Mouse (Mus musculus) testis, adult 2 months (tissue): ENCODE results near the gene Kcnq4. TPM values are rescaled to one million over a fixed set of nuclear protein-coding genes. Genes with fewer than 3 reads are reported as not detected.

Experiments used
- H3K27ac ChIP-seq: fragments of 200-500 bp; 2 replicates; pipeline ENCODE4 v1.5.1; 2012; ENCODE audit warnings: low read depth, low read length; ENCODE audit not compliant: control insufficient read depth, insufficient read depth
- H3K27me3 ChIP-seq: fragments of 200-500 bp; 2 replicates; pipeline ENCODE4 v1.6.1; 2012; ENCODE audit warnings: mild to moderate bottlenecking, low read length, moderate library complexity; ENCODE audit not compliant: control insufficient read depth, insufficient read depth
- H3K36me3 ChIP-seq: fragments of 200-500 bp; 2 replicates; pipeline ENCODE4 v1.6.1; 2012; ENCODE audit warnings: mild to moderate bottlenecking, low read length; ENCODE audit not compliant: control insufficient read depth, insufficient read depth
- H3K4me1 ChIP-seq: fragments of 200-500 bp; 2 replicates; pipeline ENCODE4 v1.6.1; 2012; ENCODE audit warnings: low read length; ENCODE audit not compliant: control insufficient read depth, insufficient read depth
- H3K4me3 ChIP-seq: fragments of 200-500 bp; 2 replicates; pipeline ENCODE4 v1.5.1; 2012; ENCODE audit warnings: low read depth, mild to moderate bottlenecking, low read length, moderate library complexity, mixed read lengths; ENCODE audit not compliant: control insufficient read depth
- CTCF ChIP-seq: fragments of 200-500 bp; IDR thresholded peaks from 2 replicates; pipeline ENCODE4 v1.5.1; 2012; ENCODE audit warnings: low read depth, mild to moderate bottlenecking, inconsistent platforms, low read length, moderate library complexity; ENCODE audit not compliant: control insufficient read depth, insufficient read depth, insufficient replicate concordance
- POLR2A ChIP-seq: fragments of 200-500 bp; IDR thresholded peaks from 2 replicates; pipeline ENCODE4 v1.6.1; 2012; ENCODE audit warnings: low read depth, mild to moderate bottlenecking, inconsistent platforms, low read length, moderate library complexity; ENCODE audit not compliant: control insufficient read depth
- polyA plus RNA-seq: library from polyadenylated mRNA; depleted of rRNA; stranded (reverse); fragments of >200 nt; gene quantifications from 2 replicates; pipeline ENCODE4 v1.2.3, GENCODE M21; 2012

Gene Kcnq4
- polyA plus RNA-seq, 1 experiment = 1.6 TPM

- no peaks in the 10 kb centered on the region for H3K36me3 ChIP-seq
- no peak overlapping the region for H3K27ac ChIP-seq
- TF ChIP-seq CTCF = no peak
- TF ChIP-seq POLR2A = no peak
- no peak overlapping the region for H3K4me3 ChIP-seq
- peaks cover 11% of the 10 kb centered on the region for H3K4me1 ChIP-seq
- H3K27me3 ChIP-seq = no peaks in the 10 kb centered on the region; the same call in 1 of the 2 replicates
Observed at GRCm38 (mm10) chr4:120749601-120750000, 1.2 kb upstream of the Kcnq4 start.

DNA sequence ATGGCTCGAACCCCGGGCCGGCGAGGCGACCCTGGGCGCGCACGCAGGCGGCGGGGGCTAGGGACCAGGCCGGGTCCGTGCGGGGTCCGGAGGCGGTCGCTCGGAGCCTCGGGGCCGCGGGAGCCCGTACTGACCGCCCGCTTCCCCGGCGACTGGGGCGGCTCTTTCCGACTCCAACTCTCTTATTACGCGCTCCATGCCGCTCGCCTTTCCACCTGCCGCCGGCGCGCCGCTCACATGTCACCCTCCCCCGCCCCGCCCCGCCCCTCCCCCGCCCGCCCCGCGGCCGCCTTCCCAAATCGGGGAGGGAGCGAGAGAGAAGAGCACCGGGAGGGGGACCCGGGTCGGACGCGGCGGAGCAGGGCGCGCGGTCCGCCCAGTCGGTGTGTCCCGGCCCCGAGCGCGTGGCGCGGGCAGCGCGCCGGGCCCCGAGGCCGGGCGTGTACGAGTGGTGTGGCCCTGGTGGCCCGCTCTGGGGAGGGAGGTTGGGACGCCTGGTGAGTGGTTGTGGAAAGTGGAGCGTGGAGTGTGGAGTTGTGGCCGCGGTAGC, 1.1 kb downstream of the Kcnq4 start:
- Histone ChIP-seq H3K4me1 (peaks cover 11% of the 10 kb centered on the region), H3K4me3 (peak overlapping the region; percentile 56), H3K36me3 (no peaks in the 10 kb centered on the region), H3K27ac (no peak overlapping the region), H3K27me3 (no peaks in the 10 kb centered on the region; the same call in 1 of the 2 replicates)
- no peak for TF ChIP-seq CTCF
- no peak for TF ChIP-seq POLR2A

DNA sequence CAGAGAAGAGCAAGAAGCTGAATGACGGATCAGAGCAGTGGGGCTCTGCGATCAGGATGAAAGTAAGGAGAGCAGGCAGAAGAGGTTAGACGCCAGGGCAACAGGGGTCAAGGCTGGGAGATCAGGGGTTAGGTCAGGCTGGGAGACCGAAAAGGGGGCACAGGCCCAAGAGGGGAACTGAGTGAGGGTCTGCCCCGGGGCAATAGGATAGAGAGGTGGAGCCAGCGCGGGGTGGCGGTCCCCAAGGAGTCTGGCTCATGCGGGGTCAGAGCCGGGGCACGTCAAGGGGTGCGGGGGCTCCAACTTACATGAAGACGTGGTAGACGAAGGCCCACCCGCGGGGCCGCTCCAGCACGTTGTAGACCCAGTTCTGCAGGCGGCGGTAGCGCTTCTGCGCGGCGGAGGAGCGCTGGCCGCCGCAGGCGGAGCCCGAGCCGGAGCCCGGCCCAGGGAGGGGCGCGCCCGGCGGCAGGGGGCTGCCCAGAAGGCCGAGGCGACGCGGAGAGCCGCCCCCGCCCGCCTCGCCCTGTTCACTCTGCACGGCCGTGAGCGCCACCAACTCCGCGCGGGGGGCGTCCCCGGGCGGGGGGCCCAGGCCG, 1.8 kb downstream of the Kcnq4 start:
- Histone ChIP-seq H3K27me3 (no peaks in the 10 kb centered on the region; the same call in 1 of the 2 replicates), H3K4me3 (peak overlapping the region; percentile 56), H3K4me1 (peaks cover 11% of the 10 kb centered on the region), H3K36me3 (no peaks in the 10 kb centered on the region), H3K27ac (no peak overlapping the region)
- no peak for TF ChIP-seq CTCF
- TF ChIP-seq POLR2A = no peak

GRCm38 (mm10) chr4:120745731-120746551, 2.5 kb downstream of the Kcnq4 start:
- no peaks in the 10 kb centered on the region for H3K36me3 ChIP-seq
- H3K27ac ChIP-seq = no peak overlapping the region
- H3K4me3 ChIP-seq = no peak overlapping the region
- TF ChIP-seq CTCF (no peak), POLR2A (no peak)
- H3K4me1 ChIP-seq = peaks cover 11% of the 10 kb centered on the region
- no peaks in the 10 kb centered on the region; the same call in 1 of the 2 replicates for H3K27me3 ChIP-seq

DNA sequence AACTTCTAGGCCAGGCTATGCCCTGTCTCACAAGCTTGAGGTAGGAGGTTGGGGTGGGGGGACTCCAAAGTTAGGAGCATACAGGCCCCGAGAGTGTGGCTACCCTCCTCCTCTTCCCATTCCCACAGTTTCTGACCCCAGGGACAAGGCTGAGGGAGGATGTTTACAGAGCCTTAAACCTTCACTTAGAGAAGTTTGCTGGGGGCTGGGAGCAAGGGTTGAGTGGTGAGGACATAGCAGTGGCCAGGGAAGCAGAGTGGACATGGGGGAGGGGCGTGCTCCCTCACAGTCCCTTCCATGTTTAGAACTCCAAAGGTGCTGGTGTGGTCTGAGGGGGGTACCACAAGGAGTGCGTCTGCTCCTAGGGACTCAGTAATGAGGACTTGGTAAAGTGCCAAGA, 4.8 kb downstream of the Kcnq4 start:
- no peak for TF ChIP-seq CTCF
- no peak for TF ChIP-seq POLR2A
- H3K4me1 ChIP-seq = peaks cover 11% of the 10 kb centered on the region
- no peaks in the 10 kb centered on the region for H3K36me3 ChIP-seq
- no peak overlapping the region for H3K27ac ChIP-seq
- no peak overlapping the region for H3K4me3 ChIP-seq
- H3K27me3 ChIP-seq = no peaks in the 10 kb centered on the region; the same call in 1 of the 2 replicates

DNA sequence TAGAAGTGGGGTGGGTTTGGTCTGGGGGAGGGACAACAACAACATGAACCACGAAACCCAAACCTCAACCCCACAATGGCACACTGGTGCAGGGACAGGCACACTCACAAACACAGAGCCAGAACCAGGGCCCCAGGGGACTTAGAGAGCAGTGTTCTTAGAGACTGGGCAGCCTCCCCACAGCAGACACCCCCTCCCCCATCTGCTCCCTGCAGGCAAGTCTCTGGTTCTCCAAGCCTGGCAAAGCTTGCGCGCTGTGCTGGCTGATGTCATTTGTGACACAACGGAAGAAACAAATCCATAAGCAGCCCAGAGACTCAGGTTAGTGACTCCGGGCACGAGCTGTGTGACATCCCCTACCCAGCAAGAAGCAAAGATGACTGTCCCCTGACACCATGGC, 7.1 kb downstream of the Kcnq4 start:
- TF ChIP-seq CTCF (no peak), POLR2A (no peak)

DNA sequence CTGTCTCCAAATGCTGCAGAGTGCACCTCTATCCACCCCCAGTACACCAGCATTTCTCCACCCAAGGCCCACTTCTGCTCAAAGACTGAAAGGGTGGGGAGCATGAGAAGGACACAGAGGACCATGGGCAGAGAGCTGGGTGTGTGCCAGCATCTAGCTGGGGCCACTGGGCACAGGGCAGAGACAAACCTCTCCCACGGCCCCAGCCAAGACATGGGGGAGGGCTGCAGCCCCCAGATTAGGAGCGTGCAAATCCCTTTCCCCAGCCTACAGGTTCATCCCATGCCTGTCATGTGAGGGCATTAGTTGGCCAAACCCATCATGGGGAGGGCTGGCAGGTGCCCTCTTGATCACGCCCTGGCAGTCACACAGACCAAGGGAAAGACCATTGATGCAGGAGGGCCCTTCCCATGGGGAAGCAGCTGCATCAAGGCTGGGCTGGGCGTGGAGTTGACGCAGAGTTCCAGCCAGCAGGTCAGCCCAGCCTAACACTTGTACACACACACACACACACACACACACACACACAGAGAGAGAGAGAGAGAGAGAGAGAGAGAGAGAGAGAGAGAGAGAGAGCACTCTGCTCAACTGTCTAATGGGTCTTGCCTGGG, 14.3 kb downstream of the Kcnq4 start:
- Histone ChIP-seq H3K27me3 (no peaks in the 10 kb centered on the region), H3K4me1 (peaks cover 9% of the 10 kb centered on the region)
- TF ChIP-seq CTCF (no peak), POLR2A (no peak)

More for the DNA sequence above, 7.1 kb downstream of the Kcnq4 start:
- Histone ChIP-seq H3K4me3 (no peak overlapping the region), H3K27ac (no peak overlapping the region), H3K4me1 (peaks cover under 1% of the 10 kb centered on the region; the same call in 1 of the 2 replicates), H3K27me3 (no peaks in the 10 kb centered on the region), H3K36me3 (no peaks in the 10 kb centered on the region)

More for the DNA sequence above, 14.3 kb downstream of the Kcnq4 start:
- Histone ChIP-seq H3K27ac (no peak overlapping the region), H3K4me3 (no peak overlapping the region), H3K36me3 (no peaks in the 10 kb centered on the region)
